Mouse (Mus musculus) heart, postnatal 0 days (tissue): ENCODE results near the gene Slc2a4.

ENCODE experiments used
- CTCF ChIP-seq: IDR thresholded peaks from 2 replicates; pipeline ENCODE4 v1.5.1; 2016; ENCODE audit warnings: antibody characterized with exemption, control low read depth, low read depth
- EP300 ChIP-seq: IDR thresholded peaks from 2 replicates; pipeline ENCODE4 v1.6.1; 2016; ENCODE audit warnings: antibody characterized with exemption, low read depth

- TF ChIP-seq CTCF (no peak), EP300 (no peak)
Observed at GRCm38 (mm10) chr11:69970775-69971174, 22.8 kb upstream of the Slc2a4 start.
